Mouse (Mus musculus): ENCODE measurements around the gene Slc37a4.

GRCm38 (mm10) chr9:44450387-44450786 lies 53.7 kb downstream of the Slc37a4 start:
- TF ChIP-seq POLR2A (IDR thresholded peaks at IDR 0.05; ENCODE audit: low read depth, low read length) = no peak
- no peak for TF ChIP-seq CTCF (IDR thresholded peaks at IDR 0.05; ENCODE audit: extremely low read depth, insufficient read length, insufficient replicate concordance, low read depth, low read length)
